Mouse (Mus musculus): ENCODE results near the gene Pik3ca. TPM values are rescaled to one million over a fixed set of nuclear protein-coding genes. Genes with fewer than 3 reads are reported as not detected.

Gene Pik3ca
- polyA plus RNA-seq, 1 experiment from 2014 or later, result 16.2 TPM

GRCm38 (mm10) chr3:32454329-32455021 is 57.0 kb downstream of the Pik3ca start:
- H3K4me2 ChIP-seq (replicated peaks; ENCODE audit: low read depth, low read length), result no peak overlapping the region
- H3K4me3 ChIP-seq (ENCODE audit: low read length), result no peak overlapping the region
- H3K9me3 ChIP-seq (ENCODE audit: control insufficient read depth, low read length), result no peaks in the 10 kb centered on the region
- H3K9ac ChIP-seq (ENCODE audit: low read depth, low read length), result no peak overlapping the region
- H3K27me3 ChIP-seq (ENCODE audit: control insufficient read depth, insufficient read depth, low read length), result no peaks in the 10 kb centered on the region
- WGBS, result 83% methylated on average over 11 of the region's 11 CpGs
- H3K27ac ChIP-seq (ENCODE audit: low read depth, low read length), result no peak overlapping the region
- no peaks in the 10 kb centered on the region for H3K4me1 ChIP-seq (ENCODE audit: control insufficient read depth, insufficient read depth, low read length)
- no peak for ATAC-seq (ENCODE audit: low FRiP score, low TSS enrichment)
- H3K36me3 ChIP-seq (ENCODE audit: control insufficient read depth, insufficient read depth, low read length), result peaks cover 75% of the 10 kb centered on the region

GRCm38 (mm10) chr3:32459777-32460176 is 62.3 kb downstream of the Pik3ca start:
- Histone ChIP-seq H3K27me3 (ENCODE audit: control insufficient read depth, insufficient read depth, low read length) (no peaks in the 10 kb centered on the region), H3K9me3 (ENCODE audit: control insufficient read depth, low read length) (no peaks in the 10 kb centered on the region), H3K9ac (ENCODE audit: low read depth, low read length) (no peak overlapping the region), H3K27ac (ENCODE audit: low read depth, low read length) (no peak overlapping the region), H3K4me2 (replicated peaks; ENCODE audit: low read depth, low read length) (no peak overlapping the region), H3K4me1 (ENCODE audit: control insufficient read depth, insufficient read depth, low read length) (no peaks in the 10 kb centered on the region), H3K4me3 (ENCODE audit: low read length) (no peak overlapping the region), H3K36me3 (ENCODE audit: control insufficient read depth, insufficient read depth, low read length) (peaks cover 79% of the 10 kb centered on the region)
- 72% methylated on average over 4 of the region's 4 CpGs for WGBS
- ATAC-seq (ENCODE audit: low FRiP score, low TSS enrichment), result no peak

- Histone ChIP-seq H3K9me3 (ENCODE audit: control insufficient read depth, low read length) (no peaks in the 10 kb centered on the region), H3K4me1 (ENCODE audit: control insufficient read depth, insufficient read depth, low read length) (peaks cover 6% of the 10 kb centered on the region), H3K4me3 (ENCODE audit: low read length) (no peak overlapping the region), H3K9ac (ENCODE audit: low read depth, low read length) (no peak overlapping the region), H3K36me3 (ENCODE audit: control insufficient read depth, insufficient read depth, low read length) (peaks cover 17% of the 10 kb centered on the region), H3K4me2 (replicated peaks; ENCODE audit: low read depth, low read length) (no peak overlapping the region), H3K27me3 (ENCODE audit: control insufficient read depth, insufficient read depth, low read length) (no peaks in the 10 kb centered on the region), H3K27ac (ENCODE audit: low read depth, low read length) (no peak overlapping the region)
- no peak for ATAC-seq (ENCODE audit: low FRiP score, low TSS enrichment)
- WGBS, result 84% methylated on average over 4 of the region's 4 CpGs
Observed at GRCm38 (mm10) chr3:32467321-32467720, 69.8 kb downstream of the Pik3ca start.

GRCm38 (mm10) chr3:32468411-32468810 is 70.9 kb downstream of the Pik3ca start:
- H3K9me3 ChIP-seq (ENCODE audit: control insufficient read depth, low read length), result no peaks in the 10 kb centered on the region
- no peak for ATAC-seq (ENCODE audit: low FRiP score, low TSS enrichment)
- no peak overlapping the region for H3K27ac ChIP-seq (ENCODE audit: low read depth, low read length)
- H3K9ac ChIP-seq (ENCODE audit: low read depth, low read length), result no peak overlapping the region
- H3K4me2 ChIP-seq (replicated peaks; ENCODE audit: low read depth, low read length), result no peak overlapping the region
- H3K4me3 ChIP-seq (ENCODE audit: low read length), result no peak overlapping the region
- WGBS, result 62% methylated on average over 4 of the region's 4 CpGs
- H3K4me1 ChIP-seq (ENCODE audit: control insufficient read depth, insufficient read depth, low read length), result peaks cover 14% of the 10 kb centered on the region
- H3K27me3 ChIP-seq (ENCODE audit: control insufficient read depth, insufficient read depth, low read length), result no peaks in the 10 kb centered on the region
- H3K36me3 ChIP-seq (ENCODE audit: control insufficient read depth, insufficient read depth, low read length), result peaks cover 6% of the 10 kb centered on the region

GRCm38 (mm10) chr3:32470449-32470848 is 73.0 kb downstream of the Pik3ca start:
- H3K9ac ChIP-seq (ENCODE audit: low read depth, low read length), result no peak overlapping the region
- no peak overlapping the region for H3K27ac ChIP-seq (ENCODE audit: low read depth, low read length)
- no peak for ATAC-seq (ENCODE audit: low FRiP score, low TSS enrichment)
- peaks cover 14% of the 10 kb centered on the region for H3K4me1 ChIP-seq (ENCODE audit: control insufficient read depth, insufficient read depth, low read length)
- no peaks in the 10 kb centered on the region for H3K27me3 ChIP-seq (ENCODE audit: control insufficient read depth, insufficient read depth, low read length)
- WGBS, result 78% methylated on average over 7 of the region's 7 CpGs
- no peak overlapping the region for H3K4me2 ChIP-seq (replicated peaks; ENCODE audit: low read depth, low read length)
- no peak overlapping the region for H3K4me3 ChIP-seq (ENCODE audit: low read length)
- H3K9me3 ChIP-seq (ENCODE audit: control insufficient read depth, low read length), result no peaks in the 10 kb centered on the region
- H3K36me3 ChIP-seq (ENCODE audit: control insufficient read depth, insufficient read depth, low read length), result no peaks in the 10 kb centered on the region

GRCm38 (mm10) chr3:32471098-32471497 is 73.6 kb downstream of the Pik3ca start:
- WGBS, result 35% methylated on average over 6 of the region's 6 CpGs
- Histone ChIP-seq H3K9ac (ENCODE audit: low read depth, low read length) (no peak overlapping the region), H3K4me2 (replicated peaks; ENCODE audit: low read depth, low read length) (no peak overlapping the region), H3K27ac (ENCODE audit: low read depth, low read length) (no peak overlapping the region), H3K9me3 (ENCODE audit: control insufficient read depth, low read length) (no peaks in the 10 kb centered on the region), H3K4me3 (ENCODE audit: low read length) (no peak overlapping the region), H3K36me3 (ENCODE audit: control insufficient read depth, insufficient read depth, low read length) (no peaks in the 10 kb centered on the region), H3K4me1 (ENCODE audit: control insufficient read depth, insufficient read depth, low read length) (peaks cover 14% of the 10 kb centered on the region), H3K27me3 (ENCODE audit: control insufficient read depth, insufficient read depth, low read length) (no peaks in the 10 kb centered on the region)
- peak; percentile 56 for ATAC-seq (ENCODE audit: low FRiP score, low TSS enrichment)

GRCm38 (mm10) chr3:32472191-32472900 is 74.9 kb downstream of the Pik3ca start:
- H3K9me3 ChIP-seq (ENCODE audit: control insufficient read depth, low read length), result no peaks in the 10 kb centered on the region
- no peaks in the 10 kb centered on the region for H3K27me3 ChIP-seq (ENCODE audit: control insufficient read depth, insufficient read depth, low read length)
- no peak overlapping the region for H3K4me3 ChIP-seq (ENCODE audit: low read length)
- H3K36me3 ChIP-seq (ENCODE audit: control insufficient read depth, insufficient read depth, low read length), result no peaks in the 10 kb centered on the region
- 44% methylated on average over 14 of the region's 14 CpGs for WGBS
- no peak overlapping the region for H3K27ac ChIP-seq (ENCODE audit: low read depth, low read length)
- H3K4me1 ChIP-seq (ENCODE audit: control insufficient read depth, insufficient read depth, low read length), result peaks cover 14% of the 10 kb centered on the region
- 0 out of 2 replicates have a peak, but pooled peaks have one; percentile 41 for ATAC-seq (ENCODE audit: low FRiP score, low TSS enrichment)
- H3K4me2 ChIP-seq (replicated peaks; ENCODE audit: low read depth, low read length), result no peak overlapping the region
- H3K9ac ChIP-seq (ENCODE audit: low read depth, low read length), result no peak overlapping the region

- no peak overlapping the region for H3K4me3 ChIP-seq (ENCODE audit: low read length)
- 39% methylated on average over 10 of the region's 10 CpGs for WGBS
Observed at GRCm38 (mm10) chr3:32473184-32473583, 75.7 kb downstream of the Pik3ca start.

GRCm38 (mm10) chr3:32479961-32480360 is 82.5 kb downstream of the Pik3ca start:
- no peaks in the 10 kb centered on the region for H3K36me3 ChIP-seq (ENCODE audit: control insufficient read depth, insufficient read depth, low read length)
- H3K9me3 ChIP-seq (ENCODE audit: control insufficient read depth, low read length), result no peaks in the 10 kb centered on the region
- H3K4me1 ChIP-seq (ENCODE audit: control insufficient read depth, insufficient read depth, low read length), result no peaks in the 10 kb centered on the region
- WGBS, result 89% methylated on average over 7 of the region's 7 CpGs
- H3K4me3 ChIP-seq (ENCODE audit: low read length), result no peak overlapping the region
- H3K9ac ChIP-seq (ENCODE audit: low read depth, low read length), result no peak overlapping the region
- ATAC-seq (ENCODE audit: low FRiP score, low TSS enrichment), result no peak
- H3K27ac ChIP-seq (ENCODE audit: low read depth, low read length), result no peak overlapping the region
- no peaks in the 10 kb centered on the region for H3K27me3 ChIP-seq (ENCODE audit: control insufficient read depth, insufficient read depth, low read length)
- H3K4me2 ChIP-seq (replicated peaks; ENCODE audit: low read depth, low read length), result no peak overlapping the region

More at GRCm38 (mm10) chr3:32473184-32473583, 75.7 kb downstream of the Pik3ca start:
- Histone ChIP-seq H3K9me3 (ENCODE audit: control insufficient read depth, low read length) (no peaks in the 10 kb centered on the region), H3K4me2 (replicated peaks; ENCODE audit: low read depth, low read length) (no peak overlapping the region), H3K36me3 (ENCODE audit: control insufficient read depth, insufficient read depth, low read length) (no peaks in the 10 kb centered on the region), H3K27me3 (ENCODE audit: control insufficient read depth, insufficient read depth, low read length) (no peaks in the 10 kb centered on the region), H3K27ac (ENCODE audit: low read depth, low read length) (no peak overlapping the region), H3K9ac (ENCODE audit: low read depth, low read length) (no peak overlapping the region), H3K4me1 (ENCODE audit: control insufficient read depth, insufficient read depth, low read length) (peaks cover 14% of the 10 kb centered on the region)
- ATAC-seq (ENCODE audit: low FRiP score, low TSS enrichment), result peak; percentile 51; the same call in 1 of the 2 replicates
